Mouse (Mus musculus) limb, embryonic 14.5 days (tissue): ENCODE measurements around the gene Zfp592. TPM values are rescaled to one million over a fixed set of nuclear protein-coding genes. Genes with fewer than 3 reads are reported as not detected.

Experiments
- ATAC-seq: fragments of 200-750 bp; cut with Nextera tagmentation; 2 replicates; pipeline ENCODE4 v1.8.0; 2017; ENCODE audit warnings: low read depth, moderate number of reproducible peaks, moderate TSS enrichment; ENCODE audit not compliant: low FRiP score
- DNase-seq: peaks from one replicate; pipeline ENCODE4 v3.0.0-alpha.2; 2015; ENCODE audit warnings: low spot score
- H3K27ac ChIP-seq: fragments of 300-500 bp; sonication (generic); replicated peaks from 2 replicates; pipeline ENCODE4 v1.5.1; 2014; ENCODE audit warnings: low read depth, mild to moderate bottlenecking, low read length, moderate library complexity, mixed read lengths
- H3K27me3 ChIP-seq: fragments of 300-500 bp; sonication (generic); 2 replicates; pipeline ENCODE4 v1.6.1; 2014; ENCODE audit warnings: low read length, mixed read lengths; ENCODE audit not compliant: control insufficient read depth, insufficient read depth
- H3K36me3 ChIP-seq: fragments of 300-500 bp; sonication (generic); 2 replicates; pipeline ENCODE4 v1.6.1; 2014; ENCODE audit warnings: mild to moderate bottlenecking, low read length, moderate library complexity, mixed read lengths; ENCODE audit not compliant: control insufficient read depth, insufficient read depth
- H3K4me1 ChIP-seq: fragments of 300-500 bp; sonication (generic); 2 replicates; pipeline ENCODE4 v1.6.1; 2014; ENCODE audit warnings: antibody characterized with exemption, low read length, mixed read lengths; ENCODE audit not compliant: control insufficient read depth, insufficient read depth
- H3K4me2 ChIP-seq: fragments of 300-500 bp; sonication (generic); replicated peaks from 2 replicates; pipeline ENCODE4 v1.6.1; 2014; ENCODE audit warnings: low read depth, mild to moderate bottlenecking, low read length, moderate library complexity; ENCODE audit not compliant: severe bottlenecking
- H3K4me3 ChIP-seq: fragments of 300-500 bp; sonication (generic); replicated peaks from 2 replicates; pipeline ENCODE4 v1.5.1; 2014; ENCODE audit warnings: low read length
- H3K9ac ChIP-seq: fragments of 300-500 bp; sonication (generic); 2 replicates; pipeline ENCODE4 v1.6.1; 2014; ENCODE audit warnings: mild to moderate bottlenecking, low read depth, low read length, moderate library complexity; ENCODE audit not compliant: severe bottlenecking
- H3K9me3 ChIP-seq: fragments of 300-500 bp; sonication (generic); 2 replicates; pipeline ENCODE4 v1.6.1; 2016; ENCODE audit warnings: low read length; ENCODE audit not compliant: control insufficient read depth
- POLR2A ChIP-seq: fragments of 200-500 bp; IDR thresholded peaks from 2 replicates; pipeline ENCODE4 v1.8.0; 2012; ENCODE audit warnings: inconsistent platforms, mild to moderate bottlenecking, moderate library complexity, borderline replicate concordance; ENCODE audit not compliant: insufficient read depth, insufficient read length; ENCODE audit errors: extremely low read depth
- WGBS: fragments of 180-500 bp; shearing (Covaris S2); extraction: QIAGEN DNeasy Blood & Tissue Kit; methylation state at CpG from one replicate; pipeline ENCODE4 v1.1.7; 2014; 5-methylcytosine and 5-hydroxymethylcytosine counted together
- polyA plus RNA-seq, 2 experiments: library from polyadenylated mRNA; depleted of rRNA in 1 of 2; stranded (reverse) in 1 of 2; unstranded in 1 of 2; fragments of >200 nt; fragmentation: Nextera tagmentation in 1 of 2; extraction: Ambion mirVana in 1 of 2; gene quantifications; 2 replicates each; pipeline versions ENCODE4 v1.2.1 to v1.2.3; 2012 to 2014

Zfp592 gene
- polyA plus RNA-seq, 2 experiments = 13.7 to 24.3 TPM

GRCm38 (mm10) chr7:81049966-81050365 is 56.5 kb downstream of the Zfp592 start:
- DNase-seq (no peak), ATAC-seq (no peak)
- Histone ChIP-seq H3K4me2 (no peak overlapping the region), H3K4me3 (no peak overlapping the region), H3K36me3 (no peaks in the 10 kb centered on the region), H3K27ac (no peak overlapping the region), H3K27me3 (no peaks in the 10 kb centered on the region), H3K9me3 (no peaks in the 10 kb centered on the region), H3K9ac (no peak overlapping the region), H3K4me1 (no peaks in the 10 kb centered on the region)
- no peak for TF ChIP-seq POLR2A
- 85% methylated on average over 5 of the region's 5 CpGs for WGBS

- Histone ChIP-seq H3K27me3 (no peaks in the 10 kb centered on the region), H3K27ac (no peak overlapping the region), H3K4me1 (no peaks in the 10 kb centered on the region), H3K4me2 (no peak overlapping the region), H3K9me3 (no peaks in the 10 kb centered on the region), H3K36me3 (no peaks in the 10 kb centered on the region), H3K9ac (no peak overlapping the region), H3K4me3 (no peak overlapping the region)
- ATAC-seq (no peak), DNase-seq (no peak)
- TF ChIP-seq POLR2A = no peak
- WGBS = 79% methylated on average over 11 of the region's 11 CpGs
These were observed 62.4 kb downstream of the Zfp592 start for GRCm38 (mm10) chr7:81055709-81056370.

GRCm38 (mm10) chr7:81057471-81057870 is 64.0 kb downstream of the Zfp592 start, which contains the start of gene Alpk3:
Gene Alpk3, plus strand, starts transcription at chr7:81057600.
- H3K36me3 ChIP-seq = no peaks in the 10 kb centered on the region
- H3K4me3 ChIP-seq = no peak within 1 kb of the TSS
- ATAC-seq (no peak; the same call in 1 of the 2 replicates), DNase-seq (no peak)
- no peak within 1 kb of the TSS for H3K27ac ChIP-seq
- H3K4me1 ChIP-seq = no peaks in the 10 kb centered on the region
- no peak for TF ChIP-seq POLR2A
- 27% methylated on average over 25 of the region's 27 CpGs for WGBS
- no peak within 1 kb of the TSS for H3K4me2 ChIP-seq
- H3K9me3 ChIP-seq = no peaks in the 10 kb centered on the region
- no peak within 1 kb of the TSS for H3K9ac ChIP-seq
- no peaks in the 10 kb centered on the region for H3K27me3 ChIP-seq

GRCm38 (mm10) chr7:81057901-81058711 is 64.6 kb downstream of the Zfp592 start:
- Histone ChIP-seq H3K4me2 (no peak overlapping the region), H3K4me1 (no peaks in the 10 kb centered on the region), H3K4me3 (no peak overlapping the region), H3K27me3 (no peaks in the 10 kb centered on the region), H3K9me3 (no peaks in the 10 kb centered on the region), H3K9ac (no peak overlapping the region), H3K36me3 (no peaks in the 10 kb centered on the region), H3K27ac (no peak overlapping the region)
- DNase-seq (no peak), ATAC-seq (no peak)
- TF ChIP-seq POLR2A = no peak
- 59% methylated on average over 6 of the region's 6 CpGs for WGBS

GRCm38 (mm10) chr7:81058712-81059154 is 65.3 kb downstream of the Zfp592 start:
- no peak for DNase-seq
- no peak for TF ChIP-seq POLR2A
- Histone ChIP-seq H3K9ac (no peak overlapping the region), H3K4me1 (no peaks in the 10 kb centered on the region), H3K4me3 (no peak overlapping the region), H3K36me3 (no peaks in the 10 kb centered on the region), H3K27ac (no peak overlapping the region), H3K27me3 (no peaks in the 10 kb centered on the region), H3K9me3 (no peaks in the 10 kb centered on the region), H3K4me2 (no peak overlapping the region)
- ATAC-seq = no peak
- WGBS = 31% methylated on average over 9 of the region's 9 CpGs
